Mouse (Mus musculus): ENCODE data around the gene Cetn3.

- no peak for TF ChIP-seq CTCF (conservative IDR thresholded peaks at IDR 0.05; ENCODE audit: low read length)
- TF ChIP-seq POU5F1 (IDR thresholded peaks at IDR 0.05; ENCODE audit: borderline replicate concordance, low read length), result no peak
These were observed at the start of gene Cetn3 for GRCm38 (mm10) chr13:81782971-81783404.

All from E14TG2a.4 (cell line).